Mouse (Mus musculus) mouse trophoblast stem cell (cell line): ENCODE results near the gene Tle6.

Experiments
- in situ Hi-C, 2 experiments: fragments of 300-500 bp; cut with MseI, MboI; formaldehyde crosslinking; loops; 2 replicates in 1 of 2; 3 replicates in 1 of 2; pipeline ENCODE4 v1.15.1; 2025

The Tle6 gene

DNA sequence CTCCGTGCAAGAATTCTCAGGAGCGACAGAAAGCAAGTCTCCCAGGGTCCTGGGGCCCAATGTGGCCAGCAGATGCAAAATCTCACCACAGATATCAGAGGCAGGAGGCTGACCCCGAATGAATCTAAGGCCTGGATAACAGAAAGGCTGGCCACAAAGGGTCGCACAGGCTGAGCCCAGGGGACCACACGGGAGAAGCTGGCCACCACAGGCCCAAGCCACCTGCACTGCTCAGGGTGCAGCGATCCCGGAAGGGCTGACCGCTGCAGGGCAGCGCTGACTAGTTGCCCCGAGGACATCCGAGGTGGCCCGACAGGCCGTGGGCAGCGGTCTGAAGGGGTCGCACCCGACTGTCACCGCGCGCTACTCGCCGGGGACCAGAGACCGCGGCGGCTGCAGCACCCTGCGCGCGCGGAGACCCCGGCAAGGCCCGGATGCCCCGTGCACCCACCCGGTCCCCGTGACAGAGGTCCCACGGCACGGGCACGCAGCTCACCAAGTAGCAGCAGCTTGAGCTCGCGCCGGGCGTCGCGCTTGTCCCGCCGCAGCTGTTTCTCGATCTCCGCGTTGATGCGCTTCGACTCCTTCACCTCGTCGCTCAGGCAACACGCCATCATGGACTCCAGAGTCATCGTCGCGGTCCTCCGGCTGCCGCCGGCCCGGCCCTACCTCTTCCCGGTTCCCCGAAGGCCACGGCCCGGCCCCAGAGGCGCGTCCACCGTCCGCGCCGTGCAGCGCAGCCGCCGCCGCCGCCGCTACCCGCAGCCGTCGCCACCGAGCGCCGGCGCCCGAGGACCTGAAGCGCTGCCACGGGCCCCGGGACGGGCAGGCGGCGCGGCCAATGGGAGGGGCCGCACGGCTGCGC lies 56.3 kb downstream of the Tle6 start:
- in situ Hi-C loops = no loop called here

DNA sequence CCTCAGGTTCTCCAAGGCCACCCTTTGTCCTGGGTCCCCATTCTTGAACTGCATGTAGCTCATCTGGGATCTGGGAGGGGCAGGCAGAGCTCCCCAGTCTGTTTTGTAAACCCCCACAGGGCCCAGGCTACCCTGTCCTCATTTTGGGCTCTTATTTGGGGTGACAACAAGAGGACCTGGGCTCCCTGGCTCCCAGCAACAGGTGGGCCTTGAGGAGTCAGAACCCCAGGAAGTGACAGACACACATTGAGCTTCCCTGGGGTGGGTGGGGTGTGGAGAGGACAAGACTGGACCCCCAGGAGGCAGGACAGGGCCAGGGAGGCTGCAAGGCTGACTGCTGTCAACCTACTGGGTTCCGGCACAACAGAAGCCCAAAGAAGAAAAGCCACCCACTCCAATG lies 57.2 kb downstream of the Tle6 start:
- in situ Hi-C loops = no loop called here

DNA sequence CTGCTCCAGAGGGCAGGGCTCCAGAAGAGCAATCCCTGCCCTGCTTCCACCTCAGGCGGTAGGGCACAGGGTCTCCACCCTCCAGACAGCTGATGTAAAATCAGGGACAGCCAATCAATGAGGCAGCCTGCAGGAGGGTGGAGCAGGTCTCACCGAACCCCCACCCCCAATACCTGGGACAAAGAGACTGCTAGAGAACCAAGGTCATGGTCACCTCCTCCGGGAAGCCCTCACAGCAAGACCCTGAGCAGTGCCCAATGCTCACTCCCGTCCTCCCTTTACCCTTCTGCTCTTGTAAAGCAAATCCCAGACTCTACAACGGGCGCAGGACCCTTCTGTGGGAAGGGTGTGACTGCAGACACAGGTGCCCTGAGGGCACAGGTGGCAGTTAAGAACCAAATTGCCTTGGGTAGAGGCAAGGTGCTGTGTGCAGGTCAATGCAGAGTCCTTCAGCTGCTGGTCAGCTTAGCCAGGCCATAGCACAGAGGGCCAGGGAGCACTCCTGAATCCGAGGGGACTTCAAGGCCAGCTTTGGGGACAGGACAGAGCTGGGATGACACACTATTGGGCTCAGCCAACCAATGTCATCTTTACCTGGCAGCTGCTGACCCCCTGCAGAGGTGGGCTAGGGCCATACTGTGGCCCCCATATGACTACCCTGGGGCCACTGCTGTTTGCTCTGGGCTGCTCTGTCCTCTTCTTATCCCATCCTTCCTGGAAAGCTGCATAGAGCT lies 58.0 kb downstream of the Tle6 start:
- in situ Hi-C loops = no loop called here

DNA sequence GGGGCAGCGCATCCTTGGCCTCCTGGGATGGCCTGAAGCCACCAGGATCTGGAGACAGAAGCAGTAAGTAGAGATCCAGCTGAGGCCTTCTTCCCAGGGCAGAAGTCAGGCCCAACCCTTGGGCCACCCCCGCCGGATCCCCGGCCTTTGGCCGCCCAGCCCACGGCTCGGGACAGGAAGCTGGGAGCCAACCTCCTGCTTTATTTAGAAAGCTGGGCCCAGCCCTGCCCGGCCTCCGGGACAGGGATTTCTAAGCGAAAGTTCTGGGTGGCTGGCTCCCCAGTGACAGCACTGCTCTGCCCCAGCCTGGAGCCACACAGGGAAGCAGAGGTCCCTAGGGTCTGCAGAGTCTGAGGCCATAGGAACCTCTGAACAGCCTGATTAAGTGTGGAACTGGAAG lies 59.1 kb downstream of the Tle6 start:
- in situ Hi-C loops = no loop called here

DNA sequence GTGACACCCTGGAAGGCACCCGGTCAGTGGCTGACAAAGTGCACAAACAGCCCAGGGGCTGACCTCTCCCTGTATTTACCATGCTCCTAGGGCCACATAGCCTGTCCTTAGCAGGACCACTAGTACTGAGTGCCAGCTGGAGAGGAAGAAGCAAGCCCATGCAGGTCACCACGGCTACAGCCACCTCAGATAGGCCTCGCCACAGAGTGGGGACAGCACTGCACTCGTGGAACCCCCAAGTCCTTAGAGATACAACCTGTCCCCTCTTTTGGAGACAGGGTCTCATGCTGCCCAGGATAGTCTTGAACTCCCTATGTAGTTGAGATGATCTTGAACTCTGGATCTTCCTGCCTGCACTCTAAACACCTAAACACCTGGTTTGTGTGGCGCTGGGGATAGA lies 59.5 kb downstream of the Tle6 start:
- in situ Hi-C loops = no loop called here
